Comparison of ENCODE assay signal across 8 mouse cellular contexts in genomic region chr19:8578293-8578969, GRCm38 (mm10). TPM values are rescaled to one million over a fixed set of nuclear protein-coding genes. Genes with fewer than 3 reads are reported as not detected.
A peak's percentile ranks its signal among the peaks of the same experiment; 100 is the strongest.
DNase-seq lines count a peak whose midpoint lies in the region; ATAC-seq and TF ChIP-seq lines count a peak whose summit lies in the region.

No protein-coding gene starts in this region.

- H3K9me3 ChIP-seq in embryonic facial prominence, embryonic 10.5 days: no peaks in the 10 kb centered on the region
- H3K9me3 ChIP-seq in heart, embryonic 11.5 days (replicated peaks; ENCODE audit: control insufficient read depth, low read length): no peaks in the 10 kb centered on the region
- H3K9me3 ChIP-seq in kidney, postnatal 0 days (replicated peaks; ENCODE audit: low read length): no peaks in the 10 kb centered on the region
- H3K9me3 ChIP-seq in limb, embryonic 15.5 days: no peaks in the 10 kb centered on the region
- no peaks in the 10 kb centered on the region for H3K9me3 ChIP-seq in midbrain, postnatal 0 days (ENCODE audit: low read length)

- peaks cover 6% of the 10 kb centered on the region; the same call in 1 of the 2 replicates for H3K27me3 ChIP-seq in embryonic facial prominence, embryonic 10.5 days (replicated peaks; ENCODE audit: low read depth, poor library complexity, severe bottlenecking)
- no peaks in the 10 kb centered on the region for H3K27me3 ChIP-seq in heart, embryonic 11.5 days (ENCODE audit: control insufficient read depth, insufficient read depth, low read length)
- H3K27me3 ChIP-seq in kidney, postnatal 0 days (ENCODE audit: insufficient read depth, low read length): no peaks in the 10 kb centered on the region
- no peaks in the 10 kb centered on the region for H3K27me3 ChIP-seq in limb, embryonic 15.5 days
- H3K27me3 ChIP-seq in midbrain, postnatal 0 days (ENCODE audit: insufficient read depth, low read length): no peaks in the 10 kb centered on the region

- H3K4me1 ChIP-seq in embryonic facial prominence, embryonic 10.5 days: peaks cover 6% of the 10 kb centered on the region
- no peaks in the 10 kb centered on the region for H3K4me1 ChIP-seq in heart, embryonic 11.5 days (ENCODE audit: control insufficient read depth, insufficient read depth, low read length)
- no peaks in the 10 kb centered on the region for H3K4me1 ChIP-seq in kidney, postnatal 0 days (replicated peaks; ENCODE audit: insufficient read depth, low read length)
- peaks cover 6% of the 10 kb centered on the region; the same call in 1 of the 2 replicates for H3K4me1 ChIP-seq in limb, embryonic 15.5 days
- H3K4me1 ChIP-seq in midbrain, postnatal 0 days (ENCODE audit: insufficient read depth, low read length): no peaks in the 10 kb centered on the region

- H3K27ac ChIP-seq in embryonic facial prominence, embryonic 10.5 days (replicated peaks): peak overlapping the region; percentile 68
- no peak overlapping the region for H3K27ac ChIP-seq in heart, embryonic 11.5 days (ENCODE audit: low read depth, low read length)
- H3K27ac ChIP-seq in kidney, postnatal 0 days: no peak overlapping the region
- no peak overlapping the region for H3K27ac ChIP-seq in limb, embryonic 15.5 days
- peak overlapping the region; percentile 59 for H3K27ac ChIP-seq in midbrain, postnatal 0 days (ENCODE audit: low read depth, low read length)

- DNase-seq in B cell, adult 2 months: peak; percentile 61 to 65
- DNase-seq in adrenal gland, adult 8-10 months: peak; percentile 9
- DNase-seq in embryonic facial prominence, embryonic 10.5 days (ENCODE audit: low spot score): peak; percentile 74
- peak; percentile 93 for DNase-seq in kidney, postnatal 0 days (ENCODE audit: low spot score)
- peak; percentile 86 for DNase-seq in midbrain, postnatal 0 days (ENCODE audit: low spot score)
- DNase-seq in telencephalon, adult 2 months (ENCODE audit: low read depth, low spot score): peak; percentile 85

- peak overlapping the region; percentile 51 for H3K4me3 ChIP-seq in embryonic facial prominence, embryonic 10.5 days
- peak overlapping the region; percentile 40 for H3K4me3 ChIP-seq in heart, embryonic 11.5 days (ENCODE audit: low read depth, low read length)
- H3K4me3 ChIP-seq in kidney, postnatal 0 days (replicated peaks; ENCODE audit: low read depth, low read length): peak overlapping the region; percentile 28
- H3K4me3 ChIP-seq in limb, embryonic 15.5 days: peak overlapping the region; percentile 38
- peak overlapping the region; percentile 31 for H3K4me3 ChIP-seq in midbrain, postnatal 0 days (ENCODE audit: low read depth, low read length)

- WGBS in embryonic facial prominence, embryonic 10.5 days: 11% methylated on average over 24 of the region's 24 CpGs
- WGBS in heart, embryonic 11.5 days (ENCODE audit: insufficient replicate concordance): 5% methylated on average over 24 of the region's 24 CpGs
- 8% methylated on average over 24 of the region's 24 CpGs for WGBS in kidney, postnatal 0 days
- 6% methylated on average over 24 of the region's 24 CpGs for WGBS in limb, embryonic 15.5 days
- WGBS in midbrain, postnatal 0 days: 6% methylated on average over 24 of the region's 24 CpGs

- TF ChIP-seq CTCF in kidney, postnatal 0 days (IDR thresholded peaks at IDR 0.05; ENCODE audit: low read depth): peak; percentile 97
- peak; percentile 99 for TF ChIP-seq CTCF in midbrain, postnatal 0 days (IDR thresholded peaks at IDR 0.05)

- peak overlapping the region; percentile 82 for H3K4me2 ChIP-seq in heart, embryonic 11.5 days
- peak overlapping the region; percentile 63 for H3K4me2 ChIP-seq in kidney, postnatal 0 days (ENCODE audit: low read length)
- peak overlapping the region; percentile 74 for H3K4me2 ChIP-seq in limb, embryonic 15.5 days
- H3K4me2 ChIP-seq in midbrain, postnatal 0 days (ENCODE audit: low read depth, low read length, poor library complexity, severe bottlenecking): peak overlapping the region; percentile 71

- no peaks in the 10 kb centered on the region for H3K36me3 ChIP-seq in embryonic facial prominence, embryonic 10.5 days (replicated peaks)
- no peaks in the 10 kb centered on the region for H3K36me3 ChIP-seq in heart, embryonic 11.5 days (ENCODE audit: control insufficient read depth, insufficient read depth, low read length)
- no peaks in the 10 kb centered on the region for H3K36me3 ChIP-seq in kidney, postnatal 0 days (ENCODE audit: insufficient read depth, low read length)
- H3K36me3 ChIP-seq in limb, embryonic 15.5 days: no peaks in the 10 kb centered on the region
- no peaks in the 10 kb centered on the region for H3K36me3 ChIP-seq in midbrain, postnatal 0 days (ENCODE audit: insufficient read depth, low read length)

- ATAC-seq in heart, embryonic 11.5 days (replicated peaks; ENCODE audit: insufficient number of reproducible peaks, low FRiP score, low TSS enrichment): peak; percentile 39; the same call in 1 of the 2 replicates
- peak; percentile 75; the same call in 1 of the 2 replicates for ATAC-seq in kidney, postnatal 0 days (replicated peaks; ENCODE audit: low FRiP score, low read depth)
- no peak for ATAC-seq in limb, embryonic 15.5 days (ENCODE audit: insufficient number of reproducible peaks, low FRiP score, low TSS enrichment, low read depth)
- ATAC-seq in midbrain, postnatal 0 days (ENCODE audit: low FRiP score): peak; percentile 71

- H3K9ac ChIP-seq in heart, embryonic 11.5 days (ENCODE audit: low read depth, low read length): peak overlapping the region; percentile 63
- peak overlapping the region; percentile 18; the same call in 1 of the 2 replicates for H3K9ac ChIP-seq in kidney, postnatal 0 days (ENCODE audit: low read depth, low read length)
- H3K9ac ChIP-seq in limb, embryonic 15.5 days: 0 out of 2 replicates have a peak overlapping the region, but pooled peaks have one; percentile 23
- H3K9ac ChIP-seq in midbrain, postnatal 0 days (replicated peaks; ENCODE audit: low read length, poor library complexity, severe bottlenecking): peak overlapping the region; percentile 59

RNA-seq across cellular contexts. Expression of gene Slc22a8, which starts 12.6 kb away (rescaled TPM):
- under 1 TPM in 3 of 4 experiments, not detected in 1; 0.07 to 0.40 (median 0.15) TPM for total RNA-seq in adrenal gland, adult 8-10 months (2022)
- not detected in 2 replicates for polyA plus RNA-seq in embryonic facial prominence, embryonic 10.5 days (2016; fragmentation: Nextera tagmentation; extraction: Ambion mirVana)
- polyA plus RNA-seq in heart, embryonic 11.5 days (2014; fragmentation: Nextera tagmentation; extraction: Ambion mirVana): 0.07 TPM in 1 of 2 replicates, not detected in the other
- polyA plus RNA-seq in kidney, postnatal 0 days (2015; fragmentation: Nextera tagmentation; extraction: Ambion mirVana): 19.2 and 25.5 TPM in 2 replicates
- polyA plus RNA-seq in limb, embryonic 15.5 days (2015; fragmentation: Nextera tagmentation; extraction: Ambion mirVana): 0.04 TPM in 1 of 2 replicates, not detected in the other
- 12.9 and 14.7 TPM in 2 replicates for total RNA-seq in midbrain, postnatal 0 days (2014; rRNA removed)
- polyA plus RNA-seq in midbrain, postnatal 0 days (2015; fragmentation: Nextera tagmentation; extraction: Ambion mirVana): 20.3 and 20.9 TPM in 2 replicates

RNA-seq across cellular contexts. Expression of gene Slc22a6, which starts 39.4 kb away (rescaled TPM):
- total RNA-seq in adrenal gland, adult 8-10 months (2022): not detected
- 0.10 and 0.24 TPM in 2 replicates for polyA plus RNA-seq in embryonic facial prominence, embryonic 10.5 days (2016; fragmentation: Nextera tagmentation; extraction: Ambion mirVana)
- not detected in 2 replicates for polyA plus RNA-seq in heart, embryonic 11.5 days (2014; fragmentation: Nextera tagmentation; extraction: Ambion mirVana)
- 73.8 and 93.1 TPM in 2 replicates for polyA plus RNA-seq in kidney, postnatal 0 days (2015; fragmentation: Nextera tagmentation; extraction: Ambion mirVana)
- polyA plus RNA-seq in limb, embryonic 15.5 days (2015; fragmentation: Nextera tagmentation; extraction: Ambion mirVana): 0.06 TPM in 1 of 2 replicates, not detected in the other
- 17.2 and 18.3 TPM in 2 replicates for total RNA-seq in midbrain, postnatal 0 days (2014; rRNA removed)
- polyA plus RNA-seq in midbrain, postnatal 0 days (2015; fragmentation: Nextera tagmentation; extraction: Ambion mirVana): 13.1 and 14.7 TPM in 2 replicates

Comparison
In these comparisons a context has a peak if more than half of its experiments do, and no peak if none do; other contexts are left out.
1. DNase-seq: peak in every context shown above with its lines; median percentile 93 in kidney, postnatal 0 days; 86 in midbrain, postnatal 0 days; 85 in telencephalon, adult 2 months; 74 in embryonic facial prominence, embryonic 10.5 days; 63 in B cell, adult 2 months; 9 in adrenal gland, adult 8-10 months.
2. H3K27ac ChIP-seq: peak in embryonic facial prominence, embryonic 10.5 days (single experiment) and midbrain, postnatal 0 days (single experiment); none in heart, embryonic 11.5 days (single experiment), kidney, postnatal 0 days (single experiment) and limb, embryonic 15.5 days (single experiment).
3. RNA of gene Slc22a8, which starts 12.6 kb away (polyA plus RNA-seq): 20.3 to 20.9 TPM in midbrain, postnatal 0 days and 19.2 to 25.5 TPM in kidney, postnatal 0 days; 0.07 TPM in heart, embryonic 11.5 days, 0.04 TPM in limb, embryonic 15.5 days and not detected in embryonic facial prominence, embryonic 10.5 days; every median in the first group is over 10 times any median in the second.
4. RNA of gene Slc22a6, which starts 39.4 kb away (polyA plus RNA-seq): 73.8 to 93.1 TPM in kidney, postnatal 0 days and 13.1 to 14.7 TPM in midbrain, postnatal 0 days; 0.10 to 0.24 TPM in embryonic facial prominence, embryonic 10.5 days, 0.06 TPM in limb, embryonic 15.5 days and not detected in heart, embryonic 11.5 days; every median in the first group is over 10 times any median in the second.
5. Peak in every context shown above with its lines, with median percentiles within 50 percentile points of each other: H3K4me3 ChIP-seq, H3K4me2 ChIP-seq and H3K9ac ChIP-seq.